Mouse (Mus musculus) E14TG2a.4 (cell line): ENCODE data around the gene Klhl21.

Experiments
- CTCF ChIP-seq: conservative IDR thresholded peaks from 2 replicates; pipeline ENCODE4 v1.5.1; 2014; ENCODE audit warnings: low read length
- NANOG ChIP-seq: IDR thresholded peaks from 2 replicates; pipeline ENCODE4 v1.6.1; 2014; ENCODE audit warnings: borderline replicate concordance, low read length, mixed read lengths
- POU5F1 ChIP-seq: IDR thresholded peaks from 2 replicates; pipeline ENCODE4 v1.6.1; 2014; ENCODE audit warnings: low read length, borderline replicate concordance

GRCm38 (mm10) chr4:152012109-152012508 lies 3.5 kb downstream of the Klhl21 start:
- TF ChIP-seq CTCF (no peak), NANOG (no peak), POU5F1 (no peak)
